Mouse (Mus musculus): ENCODE data around the gene Xrcc2.
A peak's percentile ranks its signal among the peaks of the same experiment; 100 is the strongest.
"Not testable (repeated sequence)": the region's sequence is repeated elsewhere in the genome, so short reads cannot be mapped to it uniquely, and the experiment has no call there.

Xrcc2 gene

DNA sequence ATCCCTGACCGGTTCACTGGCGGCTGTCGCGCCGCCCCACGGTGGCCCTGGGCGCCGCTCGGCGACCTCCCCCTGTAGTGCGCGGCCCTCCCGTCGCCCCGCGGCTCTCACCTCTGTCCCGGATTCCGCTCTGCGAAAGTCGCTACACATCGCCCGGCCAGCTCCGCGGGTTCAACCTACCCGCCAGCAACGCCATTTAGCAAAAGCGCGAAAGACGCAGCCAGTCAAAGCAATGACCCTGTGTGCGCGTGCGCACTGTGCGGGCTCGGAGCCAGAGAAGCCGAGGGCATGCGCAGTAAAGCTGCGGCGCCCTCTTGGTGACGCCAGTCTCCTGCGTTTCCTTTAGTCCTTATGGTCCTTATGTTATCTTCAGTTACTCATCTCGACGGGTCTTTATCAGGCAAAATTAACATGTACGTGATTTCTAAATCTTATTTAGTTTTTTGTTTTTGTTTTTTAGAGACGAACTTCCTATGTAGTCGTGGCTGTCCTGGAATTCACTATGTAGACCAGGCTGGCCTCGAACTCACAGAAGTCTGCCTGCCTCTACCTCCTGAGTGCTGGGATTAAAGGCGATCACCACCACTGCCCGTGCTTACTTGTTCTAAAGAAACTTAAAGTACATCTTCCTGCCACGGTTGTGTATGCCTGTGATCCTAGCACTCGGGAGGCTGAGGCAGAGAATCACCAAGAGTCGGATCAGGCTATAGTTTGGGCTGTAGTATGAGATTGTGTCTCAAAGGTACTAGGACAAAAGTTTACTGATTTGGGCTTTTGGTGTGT lies at the start of gene Xrcc2:
TSS of gene Xrcc2 (minus strand) at position 259 of the 783 bp plus-strand sequence.
- peak; percentile 99 to 100 for DNase-seq

DNA sequence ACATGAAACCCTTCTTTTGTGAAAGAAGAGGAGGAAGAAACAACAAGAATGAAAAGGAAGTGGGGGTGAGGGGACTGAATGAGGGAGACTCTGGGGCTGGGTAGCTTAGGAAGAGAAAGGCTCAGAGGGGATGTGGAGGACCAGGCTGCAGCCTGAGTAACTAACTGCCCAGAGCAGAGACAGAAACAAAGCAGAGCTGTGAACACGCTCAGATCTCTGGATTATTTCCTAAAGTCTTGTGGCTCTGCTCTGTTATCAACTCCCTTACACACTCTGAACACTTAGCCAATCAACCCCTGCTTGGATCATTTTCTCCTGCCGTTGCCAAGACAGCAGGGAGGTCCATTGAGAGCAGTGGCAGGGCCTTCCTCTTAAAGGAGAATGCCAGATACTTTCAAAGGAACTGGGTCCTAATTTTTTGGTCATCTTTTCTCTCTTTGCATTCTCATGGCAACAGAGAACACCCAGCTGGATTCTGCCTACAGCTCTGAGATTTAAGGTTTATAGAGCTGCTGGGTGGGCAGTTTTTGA lies 48.7 kb upstream of the Xrcc2 start:
- DNase-seq: no peak

DNA sequence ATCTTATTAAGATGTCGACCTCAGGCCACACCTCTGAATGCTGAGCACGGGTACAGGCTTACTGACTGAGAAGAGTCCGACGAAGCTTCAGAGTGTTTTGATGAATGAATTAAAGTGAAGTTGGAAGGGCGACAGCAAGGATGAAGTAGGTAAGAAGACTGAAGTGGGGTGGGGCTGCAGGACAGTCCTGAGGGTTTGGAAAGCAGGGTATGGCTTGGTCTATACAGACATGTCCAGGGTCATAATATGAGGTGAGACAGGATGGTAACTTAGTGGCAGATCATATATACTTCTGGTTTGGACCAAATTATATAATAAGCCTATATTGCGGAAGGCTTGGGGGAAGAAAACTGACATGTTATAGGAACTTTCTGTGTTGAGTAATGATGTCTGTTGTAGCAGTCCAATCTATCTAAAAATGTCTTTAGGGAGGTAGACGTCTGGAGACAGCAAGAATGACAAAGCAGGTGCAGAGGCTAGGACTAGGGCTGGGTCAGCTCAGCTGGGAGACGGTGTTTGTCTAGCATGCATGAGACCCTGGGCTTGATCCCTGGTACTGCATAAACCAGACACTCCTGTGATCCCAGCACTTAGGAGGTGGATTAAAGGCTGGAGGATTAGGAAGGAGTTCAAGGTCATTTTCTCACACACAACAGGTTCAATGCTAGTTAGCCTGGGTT lies 48.1 kb upstream of the Xrcc2 start:
- no peak for DNase-seq

DNA sequence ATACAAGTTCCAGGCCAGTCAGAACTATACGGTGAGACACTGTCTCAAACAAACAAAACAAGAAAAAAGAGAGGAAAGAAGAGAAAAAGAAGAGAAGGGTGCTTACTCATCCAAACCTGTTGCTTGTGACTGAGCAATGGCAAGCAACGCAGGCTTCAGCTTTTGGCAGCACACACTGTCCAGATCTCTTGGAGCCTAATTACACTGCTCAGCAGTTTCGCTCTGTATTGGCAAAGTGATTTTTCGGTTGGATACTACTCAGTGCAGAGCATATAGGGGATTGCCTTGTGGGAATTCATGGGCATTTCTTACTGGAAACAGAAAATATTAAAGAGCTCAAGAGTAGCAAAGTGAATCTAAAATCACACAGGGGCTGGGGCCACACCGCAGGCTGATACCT lies 47.2 kb upstream of the Xrcc2 start:
- peak; percentile 32 to 53 for DNase-seq

DNA sequence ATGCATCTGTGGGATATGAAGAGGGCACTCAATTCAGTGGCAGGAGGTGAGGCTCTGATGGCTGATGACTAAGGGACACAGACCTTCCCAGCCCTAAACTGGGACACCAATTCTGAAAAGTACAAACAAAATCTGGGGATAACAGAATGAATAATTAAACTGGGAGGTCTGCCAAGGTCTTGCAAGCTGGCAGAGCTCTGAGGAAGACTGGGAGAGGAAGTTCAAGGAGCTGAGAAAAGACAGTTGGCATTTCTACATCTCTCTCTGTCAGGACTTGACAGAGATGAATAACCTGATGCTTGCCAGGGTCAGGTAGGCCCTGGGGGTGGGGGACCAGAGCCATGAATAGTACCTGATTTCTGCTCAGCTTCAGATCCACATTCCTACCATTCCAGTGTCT lies 45.9 kb upstream of the Xrcc2 start:
- DNase-seq: no peak

DNA sequence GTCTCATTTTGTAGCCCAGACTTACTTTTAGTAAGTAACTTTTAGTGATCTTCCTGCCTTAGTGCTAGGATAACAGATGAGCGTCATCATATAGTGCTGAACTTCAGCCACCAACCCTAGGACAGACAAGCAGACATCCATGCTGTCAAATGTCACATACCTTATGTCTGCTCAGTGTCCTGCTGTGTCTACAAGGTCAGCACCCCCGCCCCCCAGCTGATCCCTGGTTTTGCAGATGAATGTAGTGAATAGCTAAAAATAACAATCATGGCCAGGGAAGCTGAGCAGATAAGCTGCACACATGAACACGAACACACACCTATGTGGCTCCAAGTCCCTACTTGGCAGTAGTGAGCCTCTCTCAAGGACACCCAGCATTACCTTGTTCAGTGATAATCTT lies 43.0 kb upstream of the Xrcc2 start:
- no peak for DNase-seq

DNA sequence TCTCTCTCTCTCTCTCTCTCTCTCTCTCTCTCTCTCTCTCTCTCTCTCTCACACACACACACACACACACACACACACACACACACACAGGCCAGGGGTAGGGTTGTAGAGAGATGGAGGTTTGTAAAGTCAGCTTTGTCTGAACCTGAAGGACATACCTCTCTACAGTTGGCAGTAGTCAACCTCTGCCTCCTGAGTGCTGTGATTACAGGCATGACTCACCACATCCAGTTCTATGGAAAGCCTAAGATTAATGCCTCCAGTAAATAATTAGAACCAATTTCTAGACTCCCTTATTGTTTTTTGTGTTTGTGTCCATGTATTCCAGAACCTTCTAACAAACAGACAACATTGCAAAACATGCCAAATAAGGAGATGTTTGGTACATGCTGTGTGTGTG lies 42.3 kb upstream of the Xrcc2 start:
- DNase-seq: no peak

DNA sequence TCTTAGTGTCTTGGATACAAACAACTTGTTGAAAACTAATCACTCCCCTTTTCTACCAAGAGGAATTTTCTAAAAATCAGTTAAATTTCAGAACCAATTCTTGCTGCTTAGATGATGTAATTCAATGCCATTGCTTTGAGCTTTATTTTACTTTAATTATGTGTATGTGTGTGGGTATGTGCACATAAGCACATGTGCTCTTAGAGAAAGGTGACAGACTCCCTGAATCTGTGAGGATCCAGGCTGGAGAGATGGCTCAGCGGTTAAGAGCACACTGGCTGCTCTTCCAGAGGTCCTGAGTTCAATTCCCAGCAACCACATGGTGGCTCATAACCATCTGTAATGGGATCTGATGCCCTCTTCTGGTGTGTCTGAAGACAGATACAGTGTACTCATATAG lies 33.3 kb upstream of the Xrcc2 start:
- not testable (repeated sequence) for DNase-seq

DNA sequence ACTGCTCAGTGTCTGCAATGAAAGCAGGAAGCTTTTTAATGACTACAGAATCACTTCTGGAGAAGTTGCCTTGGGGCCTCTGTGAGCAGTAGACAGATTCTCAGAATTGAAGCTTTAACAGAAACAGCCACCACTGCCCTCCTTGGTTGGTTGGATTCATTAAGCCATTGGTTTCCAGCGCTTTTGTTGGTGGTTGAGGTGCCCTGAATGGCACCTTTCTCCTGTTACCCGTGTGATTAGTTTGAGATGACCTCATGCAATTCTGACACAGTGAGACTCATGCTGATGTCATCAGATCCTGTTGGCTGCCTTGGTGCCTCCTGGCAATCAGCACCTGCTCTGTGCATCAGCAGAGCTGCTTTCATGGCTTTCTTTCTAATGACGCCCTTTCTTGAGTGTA lies 32.8 kb upstream of the Xrcc2 start:
- no peak for DNase-seq

DNA sequence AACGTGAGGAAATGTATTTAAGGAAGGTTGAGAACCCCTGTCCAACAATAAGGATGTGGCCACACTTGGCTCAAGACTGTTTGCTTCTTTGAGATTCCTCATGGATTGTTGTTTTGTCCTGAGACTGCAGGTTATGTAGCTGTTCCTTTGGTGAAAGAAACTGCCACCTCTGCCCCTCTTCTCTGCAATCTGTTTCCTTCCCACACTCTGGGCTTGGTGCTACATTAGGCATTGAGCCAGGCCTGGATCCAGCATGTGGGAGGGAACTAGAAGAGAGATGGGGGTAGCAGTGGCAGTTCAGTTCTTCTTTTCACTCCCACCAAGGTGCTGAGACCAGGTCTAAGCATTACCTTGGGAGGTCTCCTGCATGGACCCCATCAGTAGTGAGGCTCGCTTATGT lies 30.2 kb upstream of the Xrcc2 start:
- DNase-seq: no peak

DNA sequence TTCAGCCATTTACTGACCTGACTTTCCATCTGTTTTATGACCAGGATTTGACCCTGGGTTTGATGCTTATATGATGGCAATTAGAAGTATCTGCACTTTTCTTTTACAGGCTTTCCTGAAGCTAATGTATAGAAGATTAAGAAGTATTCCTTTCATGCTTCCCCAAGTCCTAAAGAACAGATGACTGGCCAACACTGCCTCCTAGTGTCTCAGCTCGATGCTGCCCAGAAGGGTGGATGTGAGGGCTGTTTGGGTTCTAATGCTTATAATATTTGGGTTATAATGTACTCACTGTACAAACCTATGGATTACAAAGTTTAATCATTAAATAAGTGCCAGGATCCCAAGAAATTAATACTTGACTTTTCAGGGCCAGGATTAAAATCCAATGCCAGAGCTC lies 28.7 kb upstream of the Xrcc2 start:
- DNase-seq: peak; percentile 78 to 82

DNA sequence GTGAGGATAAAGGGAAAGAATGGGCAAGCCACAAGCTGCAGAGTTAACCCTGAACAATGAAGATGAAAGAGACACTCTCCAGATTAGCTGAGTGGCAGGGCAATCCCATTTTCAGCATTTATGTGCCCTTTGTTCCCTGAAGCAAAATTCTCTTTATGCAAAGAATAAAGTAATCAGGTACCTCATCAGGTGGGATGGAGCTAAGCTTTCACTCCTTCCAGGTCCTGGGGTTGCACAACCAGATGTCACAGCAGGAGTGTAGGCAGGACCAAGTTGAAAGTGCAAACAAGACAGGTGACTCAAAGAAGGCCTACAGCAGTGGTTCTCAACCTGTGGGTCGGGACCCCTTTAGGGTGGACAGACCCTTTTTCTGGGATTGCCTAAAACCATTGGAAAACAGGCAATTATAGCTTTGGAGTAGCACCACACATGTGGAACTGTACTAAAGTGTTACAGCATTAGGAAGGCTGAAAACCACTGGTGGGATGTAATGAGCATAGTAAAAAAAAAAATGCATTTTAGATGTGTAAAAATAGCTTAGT lies 18.6 kb upstream of the Xrcc2 start:
- DNase-seq: no peak

DNA sequence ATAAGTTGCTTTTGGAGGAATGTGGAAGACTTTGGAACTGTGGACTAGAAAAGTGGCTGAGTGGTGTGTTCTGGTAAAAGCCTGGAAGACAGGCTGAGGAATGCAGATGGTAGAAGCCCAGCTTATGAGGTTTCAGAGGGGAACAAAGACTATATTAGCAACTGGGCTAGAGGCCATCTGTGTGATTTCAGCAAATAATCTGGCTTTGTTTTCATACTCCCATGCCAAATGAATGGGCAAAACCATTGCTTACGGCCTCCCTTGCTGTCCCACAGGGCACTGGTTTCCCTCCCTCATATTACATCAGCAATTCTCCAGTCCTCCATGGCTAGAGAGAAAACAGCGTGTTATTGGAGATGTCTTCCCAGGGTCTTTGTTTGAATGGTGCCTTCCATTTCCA lies 17.4 kb upstream of the Xrcc2 start:
- DNase-seq: peak; percentile 12 to 16

DNA sequence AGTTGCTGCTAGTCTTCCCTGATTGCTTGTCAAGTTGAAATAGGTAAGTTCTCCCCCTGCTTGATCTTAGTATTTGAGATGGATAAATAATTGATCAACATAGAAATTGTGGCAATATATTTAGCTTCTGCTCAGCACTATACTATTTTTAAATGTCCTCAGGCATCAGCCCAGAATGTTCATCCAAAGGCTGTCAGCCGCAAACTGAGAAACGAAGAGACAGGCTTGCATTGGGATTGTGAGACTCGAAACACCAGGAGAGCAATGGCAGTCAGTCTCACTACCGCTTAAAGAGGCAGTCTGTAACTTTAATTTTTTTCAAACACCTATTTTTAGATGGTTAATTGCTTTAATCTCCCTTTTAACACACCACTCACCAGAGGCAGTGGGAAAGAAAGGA lies 13.8 kb upstream of the Xrcc2 start:
- DNase-seq: no peak

DNA sequence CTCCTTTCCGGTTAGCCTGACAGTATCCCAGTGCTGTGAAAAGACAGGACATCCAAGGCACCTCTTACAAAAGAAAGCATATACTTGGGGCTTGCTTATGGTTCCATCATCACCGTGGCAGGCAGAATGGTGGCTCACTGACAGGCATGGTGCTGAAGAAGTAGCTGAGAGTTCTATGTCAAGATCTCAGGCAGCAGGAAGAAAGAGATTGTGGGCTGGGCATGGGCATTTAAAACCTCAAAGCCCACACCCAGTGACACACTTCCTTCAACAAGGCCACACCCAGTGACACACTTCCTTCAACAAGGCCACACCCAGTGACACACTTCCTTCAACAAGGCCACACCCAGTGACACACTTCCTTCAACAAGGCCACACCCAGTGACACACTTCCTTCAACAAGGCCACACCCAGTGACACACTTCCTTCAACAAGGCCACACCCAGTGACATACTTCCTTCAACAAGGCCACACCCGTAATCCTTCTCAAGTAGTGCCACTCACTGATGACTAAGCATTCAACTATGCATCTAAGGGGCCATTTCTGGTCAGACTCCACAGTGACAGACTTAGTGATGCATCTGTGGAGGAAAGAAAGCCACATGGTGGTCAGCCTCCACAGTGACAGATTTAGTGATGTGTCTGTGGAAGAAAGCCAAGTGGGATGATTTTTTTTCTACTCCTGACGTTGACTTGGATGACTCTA lies 7.5 kb upstream of the Xrcc2 start:
- DNase-seq: not testable (repeated sequence)

DNA sequence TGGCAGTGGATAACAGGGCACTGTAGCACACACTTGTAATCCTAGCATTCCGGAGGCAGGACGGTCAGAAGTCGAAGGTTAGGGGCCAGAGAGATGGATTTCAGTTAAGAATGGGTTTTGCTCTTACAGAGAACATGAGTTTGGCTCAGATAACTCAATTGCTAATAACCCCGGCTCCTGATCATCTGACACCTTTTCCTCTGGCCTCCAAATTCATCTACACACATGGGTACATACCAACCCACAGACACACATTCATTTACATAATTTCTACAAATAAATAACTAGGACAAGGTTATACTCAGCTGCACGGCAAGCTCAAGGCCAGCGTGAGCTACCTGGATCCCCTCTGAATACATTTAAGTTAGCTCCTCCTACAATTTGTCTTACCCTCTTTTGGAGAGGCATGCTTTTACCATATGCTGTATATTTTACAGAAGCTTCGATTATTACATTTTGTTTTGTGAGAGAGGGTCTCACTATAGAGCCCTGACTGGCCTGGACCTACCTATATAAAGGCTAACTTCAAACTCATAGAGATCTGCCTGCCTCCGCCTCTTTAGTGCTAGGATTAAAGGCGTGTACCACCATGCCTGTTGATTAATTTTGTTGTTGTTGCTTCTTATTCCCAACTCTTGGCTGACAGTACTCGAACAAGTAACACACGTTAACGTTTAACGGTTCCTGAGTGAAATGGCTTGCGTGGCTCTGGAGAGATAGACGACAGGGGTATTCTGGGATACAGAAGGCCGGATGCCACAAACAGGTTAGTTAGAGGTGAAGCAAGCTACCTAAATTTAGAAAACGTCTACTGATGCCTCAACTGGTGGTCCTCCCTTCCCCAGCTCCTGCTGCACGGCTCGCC lies 691 bp downstream of the Xrcc2 start:
- DNase-seq: no peak

DNA sequence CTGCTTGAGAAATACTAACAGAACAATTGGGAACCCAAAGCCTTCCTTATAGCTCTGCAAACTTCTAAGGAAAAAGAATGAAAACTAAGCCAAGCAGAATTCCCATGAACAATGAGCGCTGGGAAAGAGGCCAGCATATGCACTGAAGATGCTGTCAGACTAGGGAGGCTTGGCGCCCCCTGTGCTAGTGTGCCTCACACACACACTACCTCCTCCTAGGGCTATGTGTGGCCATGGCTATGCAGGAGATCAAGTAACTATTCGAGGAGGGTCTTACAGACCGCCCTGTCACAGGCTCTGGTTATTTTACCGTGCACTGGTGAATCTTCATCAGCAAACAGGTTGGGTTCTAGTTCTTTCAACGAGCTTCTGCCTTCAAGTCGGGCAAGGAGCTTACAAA lies 7.7 kb downstream of the Xrcc2 start:
- no peak for DNase-seq

DNA sequence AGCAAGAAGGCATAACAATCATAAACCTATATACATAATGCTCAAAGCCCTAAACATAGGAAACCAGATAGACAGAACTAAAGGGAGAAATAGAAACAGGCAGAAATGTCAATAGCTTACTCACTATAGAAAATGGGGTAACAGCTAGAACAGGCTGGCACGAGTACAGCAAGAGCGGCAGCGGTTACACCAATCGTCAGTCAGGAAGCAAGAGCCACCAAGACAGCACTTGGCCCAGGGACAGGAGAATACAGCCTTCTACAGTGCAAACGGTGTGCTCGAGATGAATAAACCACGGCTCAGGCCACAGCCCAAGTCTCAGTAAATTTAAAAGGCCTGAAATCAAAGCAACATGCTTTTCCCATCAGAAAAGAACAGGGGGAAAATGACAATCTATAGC lies 9.4 kb downstream of the Xrcc2 start:
- peak; percentile 33 to 45 for DNase-seq

DNA sequence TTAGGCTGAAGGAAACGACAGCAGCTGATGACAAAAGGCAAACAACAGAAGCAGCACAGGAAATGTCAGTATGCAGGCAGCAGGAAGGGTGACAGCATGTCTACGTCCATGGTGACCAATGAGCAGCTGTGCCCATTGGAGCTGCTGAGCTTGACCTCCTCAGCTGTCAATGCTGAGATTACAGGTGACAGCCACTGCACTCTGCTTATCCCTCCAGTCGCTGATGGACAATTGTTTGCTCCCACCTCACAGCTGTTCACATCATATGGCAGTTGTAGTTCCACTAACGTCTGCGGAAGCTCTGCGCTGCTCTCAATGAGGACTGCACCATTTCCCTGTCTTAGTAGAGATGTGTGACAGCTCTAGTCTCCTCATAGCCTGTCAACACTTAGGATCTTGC lies 9.8 kb downstream of the Xrcc2 start:
- no peak for DNase-seq

DNA sequence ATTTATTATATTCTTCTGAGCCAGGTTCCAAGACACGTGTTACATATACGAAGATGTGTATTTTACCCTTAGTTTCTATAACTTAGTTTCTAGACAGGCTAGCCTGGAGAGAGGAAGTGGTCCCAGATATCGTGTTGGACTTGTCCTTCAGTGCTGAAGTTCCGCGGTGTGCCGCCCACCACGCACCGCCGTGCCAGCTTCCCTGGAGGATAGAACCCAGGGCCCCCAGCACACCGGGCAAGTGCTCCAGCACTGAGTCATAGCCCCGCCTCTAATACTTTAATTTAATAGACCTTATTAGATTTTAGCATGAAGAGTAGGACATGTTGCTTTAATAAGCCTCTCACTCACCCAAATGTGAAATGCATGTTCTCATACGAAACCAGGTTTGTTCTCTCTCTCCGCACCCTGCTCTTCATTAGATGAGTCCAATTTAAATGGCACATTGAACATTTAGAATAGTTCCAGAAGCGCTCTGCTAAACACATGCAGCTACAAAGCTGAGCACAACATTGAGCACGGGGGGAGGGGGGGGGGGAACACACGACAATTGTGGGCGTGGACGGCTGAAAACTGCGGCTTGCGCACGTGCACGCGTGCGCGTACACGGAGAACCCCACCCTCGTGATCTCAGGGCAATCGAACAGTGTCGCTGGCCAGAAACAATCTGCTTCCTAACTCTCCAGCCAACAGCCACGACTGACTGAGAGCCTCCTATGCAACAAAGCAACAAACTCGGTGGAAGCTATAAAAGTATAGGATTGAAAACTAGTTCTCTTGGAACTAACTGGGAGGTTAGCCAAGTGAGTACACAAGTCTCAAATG lies 33.7 kb downstream of the Xrcc2 start:
- DNase-seq: no peak

DNA sequence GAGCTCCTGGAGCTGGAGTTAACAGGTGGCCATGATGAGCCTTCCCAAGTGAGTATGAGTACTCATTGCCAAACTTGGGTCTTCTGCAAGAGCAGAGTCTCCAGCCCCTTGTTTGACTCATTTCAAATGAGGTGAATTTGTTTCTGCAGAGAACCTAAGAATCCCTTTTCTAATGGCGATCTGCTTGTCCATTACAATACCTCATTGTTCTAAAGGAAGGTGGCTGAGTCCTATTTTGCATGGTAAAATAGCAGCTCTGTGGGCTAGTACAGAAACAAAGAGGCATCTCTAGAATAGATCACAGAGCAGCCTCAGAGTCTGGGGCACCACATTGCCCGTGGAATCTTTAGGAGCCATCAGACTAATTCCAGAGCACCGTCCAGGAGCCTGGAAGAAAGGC lies 34.6 kb downstream of the Xrcc2 start:
- DNase-seq: no peak
